Mouse (Mus musculus): ENCODE results near the gene BC051019. TPM values are rescaled to one million over a fixed set of nuclear protein-coding genes. Genes with fewer than 3 reads are reported as not detected.
A peak's percentile ranks its signal among the peaks of the same experiment; 100 is the strongest.

The BC051019 gene
- polyA plus RNA-seq, 1 experiment from 2014 or later, result 0.70 TPM

- Histone ChIP-seq H3K4me2 (replicated peaks) (no peak overlapping the region), H3K4me1 (replicated peaks; ENCODE audit: control insufficient read depth, insufficient read depth, low read length) (no peaks in the 10 kb centered on the region), H3K36me3 (replicated peaks; ENCODE audit: control insufficient read depth, insufficient read depth) (peaks cover 23% of the 10 kb centered on the region), H3K9me3 (ENCODE audit: control insufficient read depth, low read length) (no peaks in the 10 kb centered on the region), H3K9ac (no peak overlapping the region), H3K4me3 (replicated peaks; ENCODE audit: low read length) (no peak overlapping the region), H3K27ac (no peak overlapping the region), H3K27me3 (ENCODE audit: control insufficient read depth, insufficient read depth, low read length) (no peaks in the 10 kb centered on the region)
- DNase-seq (ENCODE audit: low spot score) (no peak), ATAC-seq (ENCODE audit: low FRiP score) (no peak)
- 87% methylated on average over 2 of the region's 2 CpGs for WGBS
Observed at GRCm38 (mm10) chr7:109713434-109713982, 10.1 kb downstream of the BC051019 start.

GRCm38 (mm10) chr7:109712198-109712597, 11.5 kb downstream of the BC051019 start:
- Histone ChIP-seq H3K9me3 (ENCODE audit: control insufficient read depth, low read length) (no peaks in the 10 kb centered on the region), H3K4me3 (replicated peaks; ENCODE audit: low read length) (no peak overlapping the region), H3K4me2 (replicated peaks) (no peak overlapping the region), H3K27ac (no peak overlapping the region), H3K9ac (no peak overlapping the region), H3K27me3 (ENCODE audit: control insufficient read depth, insufficient read depth, low read length) (no peaks in the 10 kb centered on the region), H3K4me1 (replicated peaks; ENCODE audit: control insufficient read depth, insufficient read depth, low read length) (no peaks in the 10 kb centered on the region), H3K36me3 (replicated peaks; ENCODE audit: control insufficient read depth, insufficient read depth) (peaks cover 23% of the 10 kb centered on the region)
- DNase-seq (ENCODE audit: low spot score) (no peak), ATAC-seq (ENCODE audit: low FRiP score) (no peak)
- WGBS, result 90% methylated on average over 7 of the region's 7 CpGs

DNA sequence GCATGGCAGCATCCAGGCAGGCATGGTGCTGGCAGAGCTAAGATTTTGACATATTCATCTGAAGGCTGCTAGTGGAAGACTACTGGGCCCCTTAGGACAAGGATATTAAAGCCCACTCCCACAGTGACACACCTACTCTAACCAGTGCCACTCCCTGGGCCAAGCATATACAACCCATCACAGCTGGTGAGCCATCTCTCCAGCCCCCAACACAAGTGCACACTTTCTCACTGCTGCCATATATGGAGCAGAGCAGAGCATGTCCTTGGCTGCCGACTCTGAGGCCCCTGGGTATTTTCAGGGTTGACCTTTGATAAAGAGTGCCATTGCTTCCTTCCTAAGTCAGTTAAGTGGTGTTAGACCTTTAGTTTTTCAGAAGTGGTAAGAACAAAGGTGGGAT, 13.6 kb downstream of the BC051019 start:
- no peaks in the 10 kb centered on the region for H3K9me3 ChIP-seq (ENCODE audit: control insufficient read depth, low read length)
- no peak overlapping the region for H3K4me2 ChIP-seq (replicated peaks)
- no peak for DNase-seq (ENCODE audit: low spot score)
- no peaks in the 10 kb centered on the region for H3K4me1 ChIP-seq (replicated peaks; ENCODE audit: control insufficient read depth, insufficient read depth, low read length)
- H3K4me3 ChIP-seq (replicated peaks; ENCODE audit: low read length), result no peak overlapping the region
- WGBS, result 88% methylated on average over 1 of the region's 1 CpGs
- peaks cover 23% of the 10 kb centered on the region for H3K36me3 ChIP-seq (replicated peaks; ENCODE audit: control insufficient read depth, insufficient read depth)
- no peak for ATAC-seq (ENCODE audit: low FRiP score)
- H3K27me3 ChIP-seq (ENCODE audit: control insufficient read depth, insufficient read depth, low read length), result no peaks in the 10 kb centered on the region
- H3K9ac ChIP-seq, result no peak overlapping the region
- H3K27ac ChIP-seq, result no peak overlapping the region

GRCm38 (mm10) chr7:109708961-109709382, 14.7 kb downstream of the BC051019 start:
- Histone ChIP-seq H3K4me1 (replicated peaks; ENCODE audit: control insufficient read depth, insufficient read depth, low read length) (no peaks in the 10 kb centered on the region), H3K4me3 (replicated peaks; ENCODE audit: low read length) (no peak overlapping the region), H3K9me3 (ENCODE audit: control insufficient read depth, low read length) (no peaks in the 10 kb centered on the region), H3K27me3 (ENCODE audit: control insufficient read depth, insufficient read depth, low read length) (no peaks in the 10 kb centered on the region), H3K4me2 (replicated peaks) (no peak overlapping the region), H3K27ac (no peak overlapping the region), H3K9ac (no peak overlapping the region), H3K36me3 (replicated peaks; ENCODE audit: control insufficient read depth, insufficient read depth) (peaks cover 23% of the 10 kb centered on the region)
- WGBS, result 76% methylated on average over 3 of the region's 3 CpGs
- ATAC-seq (ENCODE audit: low FRiP score) (no peak), DNase-seq (ENCODE audit: low spot score) (no peak)

DNA sequence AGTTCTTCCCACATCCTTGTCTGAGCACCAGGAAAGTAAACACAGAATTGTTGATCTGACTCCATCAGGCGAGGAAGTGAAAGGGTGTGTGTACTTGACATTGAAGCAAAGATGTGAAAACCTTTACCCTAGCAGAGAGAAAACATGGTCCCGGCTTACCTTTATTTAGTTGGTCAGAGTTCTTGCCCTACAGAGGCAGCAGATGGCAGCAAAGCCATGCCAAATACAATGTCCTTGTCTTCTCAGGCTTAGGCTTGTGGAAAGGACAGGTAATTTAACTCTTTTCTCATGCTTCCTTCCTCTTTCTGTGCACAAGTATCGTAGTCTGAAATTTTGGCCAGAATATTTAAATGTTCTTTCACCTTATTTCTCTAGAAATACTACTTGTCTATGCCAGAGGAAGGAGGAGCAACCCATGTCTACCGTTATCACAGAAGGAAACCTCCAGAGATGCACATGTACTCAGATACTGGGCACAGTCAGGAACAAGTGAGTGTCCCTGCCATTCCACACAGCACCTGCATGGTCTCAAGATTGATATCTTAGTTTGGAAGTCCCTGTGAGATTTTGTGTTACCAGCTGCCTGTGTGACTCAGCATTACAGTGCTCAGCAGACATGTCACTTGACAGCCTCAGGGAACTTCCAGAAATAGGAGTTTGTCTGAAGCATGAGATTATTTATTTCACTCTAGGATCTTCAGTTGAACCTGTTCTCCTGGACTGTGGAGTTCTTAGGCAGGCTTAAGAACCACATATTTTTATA, 16.4 kb downstream of the BC051019 start:
- H3K27ac ChIP-seq, result no peak overlapping the region
- WGBS, result 53% methylated on average over 4 of the region's 4 CpGs
- ATAC-seq (ENCODE audit: low FRiP score) (no peak), DNase-seq (ENCODE audit: low spot score) (peak; percentile 76)
- no peak overlapping the region for H3K4me2 ChIP-seq (replicated peaks)
- no peak overlapping the region for H3K9ac ChIP-seq
- peaks cover 12% of the 10 kb centered on the region for H3K36me3 ChIP-seq (replicated peaks; ENCODE audit: control insufficient read depth, insufficient read depth)
- no peaks in the 10 kb centered on the region for H3K27me3 ChIP-seq (ENCODE audit: control insufficient read depth, insufficient read depth, low read length)
- H3K4me3 ChIP-seq (replicated peaks; ENCODE audit: low read length), result no peak overlapping the region
- no peaks in the 10 kb centered on the region; the same call in 1 of the 2 replicates for H3K4me1 ChIP-seq (replicated peaks; ENCODE audit: control insufficient read depth, insufficient read depth, low read length)
- no peaks in the 10 kb centered on the region for H3K9me3 ChIP-seq (ENCODE audit: control insufficient read depth, low read length)

- no peak for ATAC-seq (ENCODE audit: low FRiP score)
- WGBS, result 74% methylated on average over 3 of the region's 3 CpGs
- Histone ChIP-seq H3K4me2 (replicated peaks) (peak overlapping the region; percentile 74), H3K4me1 (replicated peaks; ENCODE audit: control insufficient read depth, insufficient read depth, low read length) (no peaks in the 10 kb centered on the region; the same call in 1 of the 2 replicates), H3K27ac (no peak overlapping the region), H3K36me3 (replicated peaks; ENCODE audit: control insufficient read depth, insufficient read depth) (peaks cover 7% of the 10 kb centered on the region), H3K9me3 (ENCODE audit: control insufficient read depth, low read length) (no peaks in the 10 kb centered on the region), H3K9ac (no peak overlapping the region), H3K27me3 (ENCODE audit: control insufficient read depth, insufficient read depth, low read length) (no peaks in the 10 kb centered on the region), H3K4me3 (replicated peaks; ENCODE audit: low read length) (peak overlapping the region; percentile 59)
- no peak for DNase-seq (ENCODE audit: low spot score)
Observed at GRCm38 (mm10) chr7:109704461-109704860, 19.2 kb downstream of the BC051019 start.

DNA sequence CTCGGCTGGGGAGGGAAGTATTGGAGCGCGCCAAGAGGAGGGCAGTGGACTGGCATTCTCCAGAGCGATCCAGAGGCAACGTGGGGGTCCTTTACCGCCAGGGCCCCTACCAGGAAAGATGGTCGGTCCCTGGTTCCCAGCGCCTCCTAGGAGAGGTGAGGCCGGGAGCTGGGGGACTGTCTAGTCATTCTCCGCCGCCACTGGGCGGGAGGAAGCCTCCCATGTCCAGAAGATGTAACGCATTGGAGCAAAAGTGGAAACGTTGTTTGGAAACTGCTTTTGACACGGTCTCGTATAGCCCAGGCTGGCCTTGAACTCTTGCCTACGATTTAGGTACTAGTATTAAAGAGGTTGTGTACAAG, 19.7 kb downstream of the BC051019 start:
- H3K4me3 ChIP-seq (replicated peaks; ENCODE audit: low read length), result peak overlapping the region; percentile 59
- H3K9ac ChIP-seq, result peak overlapping the region; percentile 63
- no peaks in the 10 kb centered on the region for H3K27me3 ChIP-seq (ENCODE audit: control insufficient read depth, insufficient read depth, low read length)
- peak overlapping the region; percentile 55 for H3K27ac ChIP-seq
- H3K4me2 ChIP-seq (replicated peaks), result peak overlapping the region; percentile 74
- 1% methylated on average over 16 of the region's 17 CpGs for WGBS
- ATAC-seq (ENCODE audit: low FRiP score) (no peak; the same call in 1 of the 2 replicates), DNase-seq (ENCODE audit: low spot score) (no peak)
- no peaks in the 10 kb centered on the region for H3K9me3 ChIP-seq (ENCODE audit: control insufficient read depth, low read length)
- no peaks in the 10 kb centered on the region; the same call in 1 of the 2 replicates for H3K4me1 ChIP-seq (replicated peaks; ENCODE audit: control insufficient read depth, insufficient read depth, low read length)
- peaks cover 3% of the 10 kb centered on the region for H3K36me3 ChIP-seq (replicated peaks; ENCODE audit: control insufficient read depth, insufficient read depth)

DNA sequence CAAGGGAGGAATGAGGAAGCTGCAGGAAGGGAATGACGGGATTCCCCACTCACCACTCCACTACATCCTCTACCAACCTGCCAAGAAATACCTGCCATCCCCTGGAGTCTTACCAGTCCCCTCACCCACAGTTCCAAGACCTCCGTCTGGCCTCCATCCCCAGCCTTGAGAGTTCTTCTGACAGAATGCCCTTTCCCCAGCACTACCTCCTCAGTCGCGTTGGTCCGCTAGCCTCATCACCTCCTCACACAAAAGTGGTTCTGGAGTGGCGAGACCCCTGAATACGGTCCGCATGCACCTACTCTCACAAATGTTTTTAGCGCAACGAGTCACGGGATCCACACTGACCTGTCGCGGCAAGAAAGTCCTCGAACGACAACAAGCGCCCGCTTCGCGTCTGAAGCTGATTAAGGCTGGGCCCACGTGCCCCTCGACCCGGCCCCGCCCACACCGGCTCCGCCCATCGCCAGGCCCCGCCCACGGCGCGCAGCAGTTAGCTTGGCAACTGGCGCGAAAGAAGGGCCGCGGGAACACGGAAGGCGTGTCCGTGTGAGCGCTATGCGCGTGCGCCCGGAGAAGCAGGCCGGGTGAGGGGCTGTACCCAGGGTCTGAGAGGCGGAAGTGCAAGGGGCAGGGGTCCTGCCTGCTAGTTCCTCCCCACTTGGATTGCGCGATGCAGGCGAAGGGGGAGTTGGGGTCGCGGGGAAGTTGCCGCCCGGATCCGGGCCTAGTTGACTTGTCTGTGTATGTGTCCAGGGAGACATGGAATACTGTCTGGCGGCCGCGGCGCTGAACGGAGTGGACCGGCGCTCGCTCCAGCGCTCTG, 20.2 kb downstream of the BC051019 start, which contains the start of the genes St5 and Akip1:
St5 (minus strand) TSS at position 416 of the 826 bp plus-strand sequence.
Akip1 (plus strand) TSS at position 501 of the 826 bp plus-strand sequence.
- H3K9me3 ChIP-seq (ENCODE audit: control insufficient read depth, low read length), result no peaks in the 10 kb centered on the region
- H3K4me2 ChIP-seq (replicated peaks), result peak within 1 kb of the TSS; percentile 74
- H3K4me3 ChIP-seq (replicated peaks; ENCODE audit: low read length), result peak within 1 kb of the TSS; percentile 59
- peak; percentile 96 for ATAC-seq (ENCODE audit: low FRiP score)
- DNase-seq (ENCODE audit: low spot score), result peak; percentile 92
- H3K36me3 ChIP-seq (replicated peaks; ENCODE audit: control insufficient read depth, insufficient read depth), result no peaks in the 10 kb centered on the region
- H3K9ac ChIP-seq, result peak within 1 kb of the TSS; percentile 63
- H3K4me1 ChIP-seq (replicated peaks; ENCODE audit: control insufficient read depth, insufficient read depth, low read length), result no peaks in the 10 kb centered on the region; the same call in 1 of the 2 replicates
- H3K27me3 ChIP-seq (ENCODE audit: control insufficient read depth, insufficient read depth, low read length), result no peaks in the 10 kb centered on the region
- H3K27ac ChIP-seq, result peak within 1 kb of the TSS; percentile 55
- WGBS, result under 1% methylated on average over 60 of the region's 61 CpGs

- WGBS, result 35% methylated on average over 4 of the region's 4 CpGs
- Histone ChIP-seq H3K9me3 (ENCODE audit: control insufficient read depth, low read length) (no peaks in the 10 kb centered on the region), H3K4me2 (replicated peaks) (peak overlapping the region; percentile 74), H3K4me1 (replicated peaks; ENCODE audit: control insufficient read depth, insufficient read depth, low read length) (no peaks in the 10 kb centered on the region; the same call in 1 of the 2 replicates), H3K27ac (no peak overlapping the region), H3K27me3 (ENCODE audit: control insufficient read depth, insufficient read depth, low read length) (no peaks in the 10 kb centered on the region), H3K36me3 (replicated peaks; ENCODE audit: control insufficient read depth, insufficient read depth) (no peaks in the 10 kb centered on the region), H3K9ac (no peak overlapping the region), H3K4me3 (replicated peaks; ENCODE audit: low read length) (peak overlapping the region; percentile 59)
- ATAC-seq (ENCODE audit: low FRiP score) (peak; percentile 1; the same call in 1 of the 2 replicates), DNase-seq (ENCODE audit: low spot score) (no peak)
Observed at GRCm38 (mm10) chr7:109702721-109703120, 20.9 kb downstream of the BC051019 start.

All from hindbrain, embryonic 14.5 days (tissue).